Mouse (Mus musculus) layer of hippocampus, adult 2 months (tissue): ENCODE results near the gene Ppp1r16b. TPM values are rescaled to one million over a fixed set of nuclear protein-coding genes. Genes with fewer than 3 reads are reported as not detected.

Experiments
- DNase-seq, 2 experiments: peaks; one replicate each; pipeline ENCODE4 v3.0.0; 2022; ENCODE audit warnings: low spot score in 2 of 2
- H3K27ac ChIP-seq: fragments of 200-600 bp; 2 replicates; pipeline ENCODE4 v1.8.1; 2022
- H3K4me3 ChIP-seq: fragments of 200-600 bp; 2 replicates; pipeline ENCODE4 v1.8.1; 2022; ENCODE audit warnings: mild to moderate bottlenecking
- CTCF ChIP-seq: fragments of 200-600 bp; conservative IDR thresholded peaks from 2 replicates; pipeline ENCODE4 v1.8.1; 2022; ENCODE audit warnings: antibody characterized with exemption, mild to moderate bottlenecking, moderate library complexity
- total RNA-seq, 2 experiments: library from RNA; stranded (reverse); gene quantifications; 2 replicates each; pipeline ENCODE4 v1.2.3; 2021

Ppp1r16b gene
- total RNA-seq, 2 experiments from 2014 or later = 147 to 150 TPM

- no peak for TF ChIP-seq CTCF
Observed at GRCm38 (mm10) chr2:158684247-158684843, 19.1 kb downstream of the Ppp1r16b start.

GRCm38 (mm10) chr2:158684910-158685309 is 19.7 kb downstream of the Ppp1r16b start:
- no peak overlapping the region for H3K4me3 ChIP-seq
- TF ChIP-seq CTCF = no peak
- no peak for DNase-seq
- H3K27ac ChIP-seq = peak overlapping the region; percentile 33

More at GRCm38 (mm10) chr2:158684247-158684843, 19.1 kb downstream of the Ppp1r16b start:
- peak overlapping the region; percentile 33 for H3K27ac ChIP-seq
- DNase-seq = no peak
- H3K4me3 ChIP-seq = no peak overlapping the region

GRCm38 (mm10) chr2:158686394-158686793 is 21.2 kb downstream of the Ppp1r16b start:
- no peak for TF ChIP-seq CTCF

GRCm38 (mm10) chr2:158687804-158688241 is 22.6 kb downstream of the Ppp1r16b start:
- peak; percentile 59 to 72 for DNase-seq
- H3K27ac ChIP-seq = peak overlapping the region; percentile 88

More at GRCm38 (mm10) chr2:158686394-158686793, 21.2 kb downstream of the Ppp1r16b start:
- H3K4me3 ChIP-seq = no peak overlapping the region
- no peak overlapping the region; the same call in 1 of the 2 replicates for H3K27ac ChIP-seq
- no peak for DNase-seq

GRCm38 (mm10) chr2:158689060-158689459 is 23.9 kb downstream of the Ppp1r16b start:
- TF ChIP-seq CTCF = no peak
- H3K27ac ChIP-seq = peak overlapping the region; percentile 88
- no peak for DNase-seq
- no peak overlapping the region for H3K4me3 ChIP-seq

More at GRCm38 (mm10) chr2:158687804-158688241, 22.6 kb downstream of the Ppp1r16b start:
- H3K4me3 ChIP-seq = peak overlapping the region; percentile 22
- no peak for TF ChIP-seq CTCF

DNA sequence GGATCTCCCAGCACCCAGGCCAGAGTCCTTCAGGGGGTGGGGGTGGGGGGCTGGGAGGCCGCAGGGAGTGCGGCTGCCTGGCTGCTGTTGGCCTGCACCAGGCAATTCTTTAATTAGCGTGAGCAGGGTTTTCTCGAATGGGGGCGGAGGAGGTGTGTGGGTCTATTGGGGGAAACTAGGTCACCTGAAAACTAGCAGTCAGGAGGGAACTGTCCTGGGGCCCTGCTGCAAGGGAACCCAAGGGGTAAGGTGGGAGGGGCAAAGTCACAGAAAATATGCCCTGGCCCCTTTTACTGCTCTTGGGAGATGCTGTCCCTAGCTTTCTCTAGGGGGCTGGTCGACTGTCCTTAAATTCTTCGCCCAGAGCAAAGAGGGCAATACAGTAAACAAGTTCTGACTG is 24.4 kb downstream of the Ppp1r16b start:
- Histone ChIP-seq H3K27ac (peak overlapping the region; percentile 88), H3K4me3 (no peak overlapping the region)
- DNase-seq = no peak
- TF ChIP-seq CTCF = no peak

DNA sequence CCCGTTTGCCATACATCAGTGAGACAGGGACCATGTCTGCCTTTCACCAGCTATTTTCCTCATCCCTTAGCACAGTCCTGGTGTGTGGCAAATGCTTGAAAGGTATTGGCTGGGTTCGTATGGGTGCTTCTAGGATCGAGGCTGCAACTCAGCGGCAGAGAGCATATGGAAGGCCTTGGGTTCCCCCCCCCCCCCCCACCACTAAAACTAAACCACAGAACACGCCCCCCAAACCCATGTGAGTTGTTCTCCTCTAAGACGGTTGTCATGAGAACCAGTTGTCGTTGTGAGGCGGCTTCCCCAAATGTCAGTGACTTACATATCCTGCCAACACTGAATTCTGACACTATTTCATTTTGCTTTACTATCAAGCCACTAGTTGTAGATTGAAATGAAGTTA is 24.9 kb downstream of the Ppp1r16b start:
- peak; percentile 37 to 71 for DNase-seq
- Histone ChIP-seq H3K27ac (peak overlapping the region; percentile 88), H3K4me3 (no peak overlapping the region)
- no peak for TF ChIP-seq CTCF

GRCm38 (mm10) chr2:158692191-158692590 is 27.0 kb downstream of the Ppp1r16b start:
- no peak for DNase-seq
- Histone ChIP-seq H3K4me3 (0 out of 2 replicates have a peak overlapping the region, but pooled peaks have one; percentile 17), H3K27ac (peak overlapping the region; percentile 54)
- no peak for TF ChIP-seq CTCF

- TF ChIP-seq CTCF = no peak
- H3K27ac ChIP-seq = peak overlapping the region; percentile 62; the same call in 1 of the 2 replicates
Observed at GRCm38 (mm10) chr2:158695811-158696210, 30.6 kb downstream of the Ppp1r16b start.

GRCm38 (mm10) chr2:158696451-158696850 is 31.3 kb downstream of the Ppp1r16b start:
- TF ChIP-seq CTCF = no peak
- H3K27ac ChIP-seq = no peak overlapping the region
- DNase-seq = no peak
- no peak overlapping the region for H3K4me3 ChIP-seq

More at GRCm38 (mm10) chr2:158695811-158696210, 30.6 kb downstream of the Ppp1r16b start:
- no peak for DNase-seq
- no peak overlapping the region for H3K4me3 ChIP-seq

GRCm38 (mm10) chr2:158699908-158700307 is 34.7 kb downstream of the Ppp1r16b start:
- H3K4me3 ChIP-seq = no peak overlapping the region
- DNase-seq = peak in 1 of 2 experiments; percentile 40
- peak overlapping the region; percentile 65 for H3K27ac ChIP-seq
- no peak for TF ChIP-seq CTCF

DNA sequence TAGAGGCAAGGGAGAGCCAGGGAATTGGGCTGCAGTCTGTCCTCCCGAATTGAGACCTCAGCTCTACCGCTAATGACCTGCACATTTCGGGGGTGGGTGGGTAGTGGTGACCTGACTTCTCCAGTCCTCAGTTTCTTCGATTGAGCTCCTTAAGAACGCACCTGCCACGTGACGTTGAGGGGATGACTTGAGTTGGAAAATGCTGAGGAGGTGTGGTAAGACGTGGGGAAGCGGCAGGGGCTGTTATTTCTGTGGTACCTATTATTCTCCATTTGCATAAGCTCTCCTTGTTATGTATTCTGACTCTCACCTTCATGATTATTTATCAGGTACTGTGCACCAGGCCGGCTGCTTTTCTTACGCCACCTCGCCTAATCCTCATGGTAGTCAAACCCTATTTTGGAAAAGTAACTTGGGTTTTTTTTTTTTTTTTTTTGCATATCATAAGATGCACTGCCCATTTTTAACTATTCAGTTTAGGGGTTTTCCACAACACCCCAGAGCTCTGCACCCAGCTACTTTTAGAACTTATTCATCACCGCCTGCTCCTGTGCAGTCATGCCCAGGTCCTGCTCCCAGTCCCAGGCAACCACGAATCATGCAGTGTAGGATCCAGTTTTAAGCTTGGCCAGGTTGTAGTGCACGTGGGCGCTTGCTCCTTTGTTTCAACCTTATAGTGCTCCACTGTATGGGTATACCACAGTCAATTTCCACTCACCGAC is 35.5 kb downstream of the Ppp1r16b start:
- no peak for TF ChIP-seq CTCF
- no peak overlapping the region for H3K4me3 ChIP-seq
- no peak for DNase-seq
- H3K27ac ChIP-seq = peak overlapping the region; percentile 65; the same call in 1 of the 2 replicates

DNA sequence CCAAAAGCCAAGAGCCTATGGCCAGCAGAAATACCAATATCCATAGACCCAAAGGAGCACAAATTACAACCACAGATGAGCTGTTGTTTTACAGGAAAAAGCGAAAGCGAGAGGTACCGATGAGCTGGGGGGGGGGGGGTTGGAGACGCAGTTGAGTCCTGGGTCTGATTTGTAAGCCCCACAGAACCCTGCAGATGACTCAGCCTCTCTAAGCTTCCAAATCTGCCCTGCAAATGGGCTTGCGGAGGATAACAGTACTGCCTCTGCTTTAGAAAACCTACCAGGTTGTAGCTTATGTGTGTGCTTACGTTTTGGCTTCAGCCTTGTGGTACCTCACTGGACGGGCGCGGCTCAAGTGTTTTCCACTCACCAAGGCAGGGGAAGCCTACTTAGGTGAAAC is 36.3 kb downstream of the Ppp1r16b start:
- no peak for DNase-seq
- no peak for TF ChIP-seq CTCF

GRCm38 (mm10) chr2:158702176-158702575 is 37.0 kb downstream of the Ppp1r16b start:
- no peak for TF ChIP-seq CTCF
- no peak overlapping the region for H3K4me3 ChIP-seq
- no peak for DNase-seq
- H3K27ac ChIP-seq = peak overlapping the region; percentile 20; the same call in 1 of the 2 replicates

More for the DNA sequence above, 36.3 kb downstream of the Ppp1r16b start:
- Histone ChIP-seq H3K27ac (no peak overlapping the region; the same call in 1 of the 2 replicates), H3K4me3 (no peak overlapping the region)
